Mouse (Mus musculus) frontal cortex, postnatal 25 days (tissue): ENCODE data around the gene Phb2.
A peak's percentile ranks its signal among the peaks of the same experiment; 100 is the strongest.
"Not testable (repeated sequence)": the region's sequence is repeated elsewhere in the genome, so short reads cannot be mapped to it uniquely, and the experiment has no call there.

ENCODE experiments used
- DNase-seq, 2 experiments: peaks; one replicate each; pipeline ENCODE4 v3.0.0; 2022; ENCODE audit warnings: low spot score in 2 of 2

Gene Phb2

DNA sequence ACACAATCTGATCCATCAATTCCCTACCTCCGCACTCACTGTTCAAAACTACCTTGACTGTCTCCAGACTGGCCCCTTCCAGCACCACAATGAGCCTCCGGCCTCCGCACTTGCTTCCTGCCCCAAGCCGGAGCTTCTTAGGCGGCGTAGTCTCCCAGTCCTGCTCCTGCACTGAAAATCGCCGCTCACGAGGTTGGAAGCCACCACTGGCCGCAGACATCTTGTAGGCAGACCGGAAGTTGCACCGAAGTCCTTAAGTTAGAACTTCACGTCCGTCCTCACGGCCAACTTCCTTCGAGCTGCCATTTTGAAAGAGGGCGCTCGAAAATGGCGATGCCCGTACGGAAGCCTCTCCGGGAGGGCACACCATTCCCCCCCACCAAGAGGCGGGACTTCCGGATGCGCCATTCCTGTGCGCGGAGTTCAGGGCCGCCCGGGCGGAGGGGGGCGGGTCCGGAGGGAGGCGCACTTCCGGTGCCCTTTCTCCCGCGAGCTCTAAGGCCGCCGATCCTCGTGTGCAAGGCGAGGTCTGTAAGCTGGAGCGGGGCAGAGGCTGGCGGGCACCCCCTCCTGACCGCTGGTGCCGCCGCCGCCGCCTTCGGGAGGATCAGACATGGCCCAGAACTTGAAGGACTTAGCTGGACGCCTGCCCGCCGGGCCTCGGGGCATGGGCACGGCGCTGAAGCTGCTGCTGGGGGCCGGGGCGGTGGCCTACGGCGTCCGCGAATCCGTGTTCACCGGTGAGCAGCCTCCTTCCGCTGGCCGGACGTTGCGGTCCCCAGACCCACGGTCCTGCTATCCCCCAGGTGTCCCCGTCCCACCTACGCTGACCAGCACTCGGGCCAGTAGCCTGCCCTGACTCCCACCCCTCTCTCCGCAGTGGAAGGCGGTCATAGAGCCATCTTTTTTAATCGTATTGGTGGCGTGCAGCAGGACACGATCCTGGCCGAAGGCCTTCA, at the start of gene Phb2, which contains the start of gene Emg1:
Gene Phb2, plus strand, starts transcription at position 513 of the 959 bp plus-strand sequence.
Gene Emg1, minus strand, starts transcription at position 355 of the 959 bp plus-strand sequence.
- DNase-seq: peak; percentile 91 to 94

DNA sequence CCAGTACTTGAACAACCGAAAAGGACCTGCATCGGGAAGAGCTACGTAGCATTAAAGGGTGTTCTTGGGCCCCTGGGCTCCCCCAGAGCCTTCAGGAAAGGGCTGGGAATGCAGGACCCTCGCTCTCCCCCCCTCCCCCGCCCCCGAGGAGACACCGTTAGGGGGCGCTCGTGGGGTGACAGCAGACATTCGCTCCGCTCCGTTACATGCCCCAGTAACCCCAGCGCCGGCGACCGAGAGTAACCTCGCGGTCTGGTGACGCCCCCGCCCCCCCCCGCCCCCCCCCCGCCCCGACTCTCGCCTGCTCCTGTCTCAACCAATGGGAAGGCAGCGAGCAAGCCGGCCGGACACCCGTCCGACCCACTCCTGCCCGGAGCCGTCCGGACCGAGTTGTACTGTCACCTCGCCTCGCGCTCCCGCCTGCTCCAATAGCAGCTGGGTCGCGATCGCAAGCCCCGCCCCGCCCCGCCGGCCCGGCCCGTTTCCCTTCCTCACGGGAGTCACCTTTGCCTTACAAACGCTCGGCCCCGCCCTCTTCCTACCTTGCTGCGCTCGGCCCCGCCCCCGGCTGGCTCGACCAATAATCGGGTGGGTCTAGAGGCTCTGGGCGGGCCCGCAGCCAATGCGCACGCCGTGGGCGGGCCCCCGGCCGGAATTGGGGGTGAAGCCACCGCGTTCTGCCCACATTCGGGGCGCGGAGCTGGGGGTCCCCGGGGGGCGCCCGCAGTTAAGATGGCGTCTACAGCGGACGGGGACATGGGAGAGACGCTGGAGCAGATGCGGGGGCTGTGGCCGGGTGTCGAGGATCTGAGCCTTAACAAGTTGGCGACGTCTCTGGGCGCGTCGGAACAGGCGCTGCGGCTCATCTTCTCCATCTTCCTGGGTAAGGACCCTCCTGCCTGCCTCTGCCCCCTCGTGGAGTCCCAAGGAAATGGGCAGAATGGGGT, 49.4 kb upstream of the Phb2 start, which contains the start of gene Lpcat3:
Gene Lpcat3, plus strand, starts transcription at position 551 of the 947 bp plus-strand sequence.
- peak; percentile 97 for DNase-seq

DNA sequence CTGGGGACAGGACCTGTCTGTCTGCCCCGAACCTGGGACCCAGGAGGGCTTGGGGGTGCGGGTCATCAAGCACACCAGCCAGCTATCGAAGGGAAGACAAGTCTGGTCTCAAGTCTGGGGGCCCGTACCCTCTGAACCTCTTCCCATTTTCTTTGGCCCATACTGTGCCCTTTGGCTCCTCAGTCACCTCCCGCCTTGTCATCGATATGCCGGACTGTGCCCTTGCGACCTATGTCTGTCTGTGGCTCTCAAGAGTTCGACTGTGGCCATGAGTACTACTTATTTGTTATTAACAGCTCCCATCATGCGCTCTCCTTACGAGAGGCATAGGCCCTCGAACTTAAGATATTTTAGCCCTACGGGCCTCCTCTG, 48.7 kb upstream of the Phb2 start:
- no peak for DNase-seq

DNA sequence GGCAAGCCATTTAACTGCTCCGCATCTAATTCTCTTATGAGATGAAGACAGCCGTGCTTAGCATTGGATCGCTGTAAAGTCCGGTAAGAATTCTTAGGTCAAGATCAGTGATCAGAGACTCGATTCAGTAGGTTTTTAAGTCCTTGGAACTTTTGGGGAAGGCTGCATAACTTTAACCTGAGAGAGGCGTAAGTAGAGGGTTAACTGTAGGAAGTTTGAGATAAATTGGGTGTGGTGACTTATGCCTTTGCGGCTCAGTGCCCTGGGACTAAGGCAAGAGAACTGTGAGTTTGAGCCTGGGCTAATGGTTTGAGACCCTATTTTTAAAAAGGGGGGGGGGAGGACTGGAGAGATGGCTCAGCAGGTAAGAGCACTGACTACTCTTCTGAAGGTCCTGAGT, 47.9 kb upstream of the Phb2 start:
- DNase-seq: no peak

DNA sequence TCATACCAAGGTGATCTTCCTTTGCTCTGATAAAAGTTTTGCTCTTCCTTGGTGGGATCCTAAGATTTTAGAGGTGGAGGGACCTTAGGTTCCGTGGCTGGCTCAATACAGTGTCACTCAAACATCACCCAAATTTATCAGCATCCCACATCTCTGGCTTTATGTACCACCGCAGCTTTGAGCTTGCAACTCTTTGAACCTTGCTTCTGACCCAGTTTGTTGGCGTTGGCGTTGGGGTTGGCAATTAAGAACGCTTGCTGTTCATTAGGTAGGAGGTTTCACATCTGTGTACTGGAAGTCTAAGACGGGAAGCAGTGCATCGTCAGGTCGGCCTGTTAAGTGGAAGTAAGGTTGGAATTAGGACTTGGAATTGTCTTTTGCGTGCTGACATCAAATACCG, 47.1 kb upstream of the Phb2 start:
- no peak for DNase-seq

DNA sequence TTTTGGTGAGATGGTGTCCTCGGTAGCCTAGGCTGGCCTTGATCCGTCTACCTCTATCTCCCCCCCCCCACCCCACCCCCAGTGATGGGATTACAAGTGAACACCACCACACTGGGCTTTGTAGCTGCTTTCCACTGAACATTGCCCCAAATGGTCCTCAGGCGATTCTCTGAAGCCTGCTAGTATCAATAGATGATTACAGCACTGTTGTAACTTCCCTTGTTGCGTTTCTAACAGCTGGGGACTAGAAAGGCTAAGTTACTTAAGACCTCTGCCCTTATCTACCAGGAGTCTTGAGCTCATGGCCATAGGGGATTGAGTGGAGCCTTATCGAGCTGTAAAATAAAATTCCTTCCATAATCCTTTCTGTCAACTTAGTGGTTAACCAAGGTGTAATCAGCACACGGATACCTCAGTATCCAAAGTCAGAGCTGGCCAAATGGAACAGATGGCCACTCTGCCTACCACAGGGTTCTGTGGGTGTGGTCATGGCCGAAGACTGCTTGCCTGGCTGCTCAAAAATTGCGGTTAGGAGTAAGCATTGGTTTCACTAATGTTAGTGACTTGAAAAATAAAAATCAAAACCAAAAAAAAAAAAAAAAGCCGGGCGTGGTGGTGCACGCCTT, 42.8 kb upstream of the Phb2 start:
- DNase-seq: no peak

DNA sequence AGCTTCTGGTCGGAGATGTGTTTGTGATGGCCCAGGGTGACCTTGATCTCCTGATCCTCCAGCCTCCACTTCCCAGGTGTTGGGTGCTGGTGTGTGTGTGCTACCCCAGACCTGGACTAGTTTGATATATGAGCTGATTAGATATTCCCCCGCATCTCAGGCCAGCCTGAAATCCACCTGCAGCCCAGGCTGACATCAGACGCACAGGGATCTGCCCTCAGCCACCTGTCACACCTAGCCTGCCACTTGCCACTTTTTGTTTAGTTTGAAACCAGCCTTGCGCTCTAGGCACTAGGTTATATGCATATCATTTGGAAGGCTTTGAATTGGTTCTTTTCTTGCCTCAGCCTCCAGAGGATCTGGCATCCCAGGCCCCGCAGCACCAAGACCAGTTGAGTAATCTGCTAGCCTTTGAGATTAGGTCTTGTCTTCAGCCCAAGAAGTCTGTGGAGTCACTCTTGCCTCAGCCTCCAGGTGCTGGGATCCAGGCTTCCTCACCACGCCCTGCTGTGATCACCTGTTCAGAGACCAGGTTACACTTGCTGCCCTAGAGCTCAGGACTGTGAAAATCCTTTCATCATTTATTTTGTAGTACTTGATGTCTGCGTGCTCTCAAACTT, 41.7 kb upstream of the Phb2 start:
- no peak for DNase-seq

DNA sequence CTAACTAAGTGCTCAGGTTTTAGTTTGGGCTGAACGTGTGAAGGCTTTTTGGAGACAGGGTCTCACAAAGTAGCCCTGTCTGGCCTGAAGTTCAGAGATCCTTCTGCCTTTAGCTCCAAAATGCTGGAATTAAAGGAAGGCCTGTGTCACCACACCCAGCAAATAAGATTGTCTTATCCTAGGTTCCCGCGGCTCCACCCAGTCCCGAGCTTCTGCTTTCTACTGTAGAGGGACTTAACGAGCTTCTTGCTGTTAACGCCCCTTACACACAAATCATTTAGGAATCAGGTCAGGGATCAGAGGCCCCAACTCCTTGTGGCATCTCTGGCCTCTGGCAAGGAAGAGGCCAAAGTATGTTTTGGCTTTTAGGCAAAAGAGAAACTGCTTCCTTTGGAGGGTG, 40.0 kb upstream of the Phb2 start:
- no peak for DNase-seq

DNA sequence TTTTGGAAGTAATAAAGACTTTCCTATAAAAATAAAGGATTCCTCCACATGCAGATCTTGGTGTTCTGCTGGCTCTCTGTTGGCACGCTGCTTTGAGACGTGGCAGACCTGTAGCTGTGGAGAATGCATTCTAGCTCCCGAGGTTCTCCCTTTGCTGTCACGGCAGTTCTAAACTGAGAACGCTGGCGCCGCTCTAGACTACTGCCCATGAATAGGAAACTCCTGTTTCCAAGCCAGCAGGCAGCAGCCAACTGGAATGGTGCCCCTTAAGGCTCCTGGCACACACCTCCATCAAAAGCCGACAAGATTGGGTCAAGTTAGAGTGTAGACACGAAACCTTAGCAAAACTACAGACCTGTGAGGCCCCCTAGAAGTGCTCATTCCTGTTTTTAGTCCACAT, 38.5 kb upstream of the Phb2 start:
- peak; percentile 20 to 31 for DNase-seq

DNA sequence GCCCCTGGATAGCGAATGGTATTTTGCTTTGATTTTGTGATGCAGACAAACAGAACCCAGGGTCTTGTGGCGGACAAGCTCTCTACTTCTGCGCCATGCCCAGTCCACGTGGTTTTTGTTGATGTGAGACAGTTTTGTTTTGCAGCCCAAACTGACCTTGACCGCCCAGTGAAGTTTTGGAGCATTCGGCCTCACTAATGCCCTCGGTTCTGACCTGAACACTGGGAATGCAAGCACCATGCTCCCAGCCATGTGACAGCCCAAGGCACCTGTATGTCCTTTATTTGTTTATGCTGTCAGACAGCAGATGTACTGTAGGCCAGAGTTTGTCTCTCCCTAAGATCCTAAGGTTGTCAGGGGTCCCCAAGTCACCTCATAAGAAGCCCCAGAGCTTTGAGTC, 37.5 kb upstream of the Phb2 start:
- DNase-seq: no peak

DNA sequence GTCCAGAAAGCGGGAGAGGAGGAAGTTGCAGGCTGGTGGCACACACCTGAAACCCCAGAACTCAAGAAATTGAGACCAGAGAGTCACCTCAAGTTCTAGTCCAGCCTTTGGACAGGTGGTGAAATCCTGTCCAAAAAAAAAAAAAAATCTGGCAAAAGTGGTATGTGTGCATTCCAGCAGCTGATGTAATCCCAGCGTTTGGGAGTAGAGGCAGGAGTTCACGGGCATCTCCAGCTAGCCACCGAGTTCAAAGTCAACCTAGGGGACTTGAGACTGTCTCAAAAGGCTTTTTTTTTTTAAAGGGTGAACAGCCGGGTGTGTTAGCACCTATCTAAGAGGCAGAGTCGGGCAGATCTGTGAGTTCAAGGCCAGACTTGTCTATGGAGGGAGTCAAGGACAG, 36.0 kb upstream of the Phb2 start:
- DNase-seq: no peak

DNA sequence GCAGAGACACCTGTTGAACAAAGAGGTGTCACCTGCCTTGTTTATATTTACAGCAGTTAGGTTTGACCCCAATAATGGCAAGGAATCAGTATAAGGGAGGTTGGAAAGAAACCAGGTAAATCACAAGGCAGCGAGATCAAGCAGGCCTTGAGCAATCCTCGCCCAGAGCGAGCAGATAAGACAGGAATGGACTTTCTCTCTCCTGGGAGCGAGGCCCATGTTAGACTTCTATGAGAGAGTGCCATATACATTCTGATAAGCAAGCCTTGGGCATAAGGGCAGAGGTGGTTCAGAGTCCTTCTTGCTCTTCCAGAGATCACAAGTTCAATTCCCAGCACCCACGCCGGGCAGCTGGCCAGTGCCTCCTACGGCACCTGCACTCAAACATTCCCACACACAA, 33.4 kb upstream of the Phb2 start:
- DNase-seq: no peak

DNA sequence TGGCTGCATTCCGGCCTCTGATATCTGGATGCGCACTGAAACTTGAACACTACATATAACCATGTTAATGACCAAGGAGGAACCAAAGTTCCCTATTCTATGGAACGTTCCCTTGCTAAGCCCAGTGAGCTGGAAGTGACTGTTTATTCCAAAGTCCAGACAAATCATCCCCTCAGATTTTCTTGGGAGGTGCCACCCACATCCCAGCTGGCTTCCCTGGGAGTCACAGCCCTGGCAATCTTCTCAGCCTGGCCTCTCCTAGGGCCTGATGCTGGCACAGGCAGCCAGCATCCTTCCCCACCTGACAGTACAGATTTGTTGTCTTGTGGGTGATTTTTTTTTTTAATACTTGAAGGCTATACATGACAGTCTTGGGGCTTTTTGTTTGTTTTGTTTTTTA, 32.6 kb upstream of the Phb2 start:
- no peak for DNase-seq

DNA sequence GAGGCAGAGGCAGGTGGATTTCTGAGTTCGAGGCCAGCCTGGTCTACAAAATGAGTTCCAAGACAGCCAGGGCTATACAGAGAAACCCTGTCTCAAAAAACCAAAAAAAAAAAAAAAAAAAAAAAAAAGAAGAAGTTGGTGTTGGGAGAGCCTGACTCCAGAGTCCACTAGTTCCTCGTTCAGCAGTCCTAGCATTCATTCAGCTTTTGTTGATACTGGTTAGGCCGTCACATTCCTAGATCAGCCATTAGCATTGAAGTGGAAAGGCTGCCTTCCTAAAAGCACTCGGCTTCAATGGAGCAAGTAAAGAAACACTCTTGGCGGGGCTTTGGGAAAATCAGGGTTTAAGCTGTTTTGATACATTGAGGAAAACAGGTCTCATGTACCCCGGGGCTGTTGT, 29.8 kb upstream of the Phb2 start:
- DNase-seq: not testable (repeated sequence)

DNA sequence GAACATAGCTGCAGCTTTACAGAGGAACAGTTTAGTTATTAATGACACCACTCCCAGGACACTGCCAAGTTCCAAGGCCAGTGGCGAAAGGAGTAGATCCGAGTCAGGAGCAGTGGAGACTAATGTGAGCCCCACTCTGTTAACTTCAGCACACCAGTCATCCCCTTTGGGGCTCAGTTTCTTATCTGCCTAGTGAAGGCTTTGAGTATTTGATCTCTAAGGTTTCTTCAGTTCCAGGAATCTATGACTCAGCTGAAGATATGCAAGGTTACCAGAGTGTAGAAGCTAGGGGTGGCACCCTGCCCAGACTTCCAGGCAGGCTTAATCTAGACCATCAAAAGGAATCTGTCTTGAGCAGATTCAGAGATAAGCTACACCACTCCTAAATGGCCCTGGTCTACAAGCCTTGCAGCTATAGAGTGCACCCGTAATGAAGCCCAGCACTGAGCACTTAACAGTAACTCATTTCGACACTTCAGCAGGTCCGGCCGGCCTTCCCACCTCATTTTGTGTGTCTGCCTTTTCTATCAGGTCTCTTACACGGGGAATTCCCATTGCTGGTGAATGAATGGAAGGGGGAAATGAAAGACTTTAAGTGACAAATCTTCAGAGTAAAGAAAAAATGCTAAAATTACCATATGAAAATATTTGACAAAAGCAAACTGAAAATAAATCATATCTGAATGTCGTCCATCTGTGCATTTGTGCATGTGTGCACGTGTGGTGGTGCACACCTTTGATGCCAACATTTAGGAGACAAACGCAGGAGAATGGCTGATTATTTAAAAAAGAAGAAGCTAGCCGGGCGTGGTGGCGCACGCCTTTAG, 28.3 kb upstream of the Phb2 start:
- DNase-seq: no peak

DNA sequence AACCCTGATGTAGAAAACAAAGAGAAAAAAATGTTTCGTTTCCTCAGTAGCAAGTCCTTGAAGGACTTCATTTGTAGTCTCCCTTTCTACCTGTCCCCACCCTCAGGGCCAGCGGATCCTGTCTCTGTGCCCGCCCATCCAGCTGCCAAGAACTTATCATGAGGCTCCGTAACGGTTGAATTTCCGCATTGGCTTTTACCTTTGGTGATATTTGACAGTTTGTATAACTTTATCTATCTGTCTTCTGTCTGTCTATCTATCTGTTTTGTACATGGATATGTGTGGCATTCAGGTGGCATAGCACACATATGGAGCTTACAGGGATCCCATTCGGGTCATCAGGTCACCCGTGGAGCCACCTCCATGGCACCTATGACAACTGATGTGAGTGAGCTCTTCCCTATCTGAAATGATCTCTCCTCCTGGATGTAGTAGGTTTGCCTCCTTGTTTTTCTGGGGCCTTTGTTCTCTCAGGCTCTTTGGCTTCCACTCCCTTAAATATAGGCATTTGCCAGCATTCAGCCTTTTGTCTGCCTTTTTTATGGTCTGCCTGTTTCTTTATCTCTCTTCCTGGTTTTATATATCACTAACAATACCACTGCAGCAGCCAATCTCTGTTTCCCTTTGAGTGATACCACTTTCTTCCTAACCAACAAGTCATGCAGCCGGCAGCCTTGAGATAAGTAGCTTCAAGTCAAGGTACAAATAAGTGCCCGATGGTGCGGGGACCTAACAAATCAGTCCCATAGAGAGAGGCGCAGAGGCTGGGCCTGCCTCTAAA, 26.3 kb upstream of the Phb2 start:
- no peak for DNase-seq

DNA sequence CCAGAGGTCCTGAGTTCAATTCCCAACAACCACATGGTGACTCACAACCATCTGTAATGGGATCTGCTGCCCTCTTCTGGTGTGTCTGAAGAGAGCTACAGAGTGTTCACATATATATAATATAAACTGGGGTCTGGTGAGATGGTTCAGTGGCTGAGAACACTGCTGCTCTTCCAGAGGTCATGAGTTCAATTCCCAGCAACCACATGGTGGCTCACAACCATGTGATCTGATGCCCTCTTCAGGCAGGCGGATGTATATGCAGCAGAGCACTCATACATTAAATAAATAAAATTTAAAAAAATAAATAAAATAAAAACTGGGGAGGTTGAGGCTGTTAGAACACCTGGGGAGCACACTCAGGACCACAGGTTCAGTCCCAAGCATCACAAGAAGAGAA, 25.5 kb upstream of the Phb2 start:
- DNase-seq: not testable (repeated sequence)

DNA sequence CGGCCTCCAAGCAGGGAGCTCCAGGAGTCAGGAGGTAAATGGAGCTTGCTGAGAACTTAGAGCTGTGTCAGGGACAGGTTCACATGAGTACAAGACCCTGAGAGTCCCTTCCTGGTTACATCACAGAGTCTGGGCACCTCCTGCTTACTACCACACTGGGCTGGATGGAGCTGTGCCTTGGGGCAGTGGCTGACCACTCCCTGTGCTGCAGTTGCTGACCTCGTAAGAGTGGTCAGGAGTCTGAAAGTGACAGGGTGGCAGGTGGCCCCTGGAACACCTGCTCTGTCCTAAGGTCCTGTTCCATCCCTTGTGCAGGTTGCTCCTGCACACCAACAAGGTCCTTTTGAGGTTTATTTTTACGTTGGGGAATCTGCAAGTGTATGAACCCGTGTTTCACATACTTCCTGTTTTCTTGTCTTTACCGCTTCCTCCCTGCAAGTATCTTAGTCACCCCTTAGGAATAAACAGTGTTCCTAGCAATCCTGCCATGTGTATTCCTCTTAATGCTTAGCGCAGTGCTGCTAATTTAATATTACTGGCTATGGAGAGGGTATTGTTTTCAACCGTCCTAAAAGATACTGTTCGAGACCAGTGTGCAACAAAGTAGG, 23.9 kb upstream of the Phb2 start:
- no peak for DNase-seq

DNA sequence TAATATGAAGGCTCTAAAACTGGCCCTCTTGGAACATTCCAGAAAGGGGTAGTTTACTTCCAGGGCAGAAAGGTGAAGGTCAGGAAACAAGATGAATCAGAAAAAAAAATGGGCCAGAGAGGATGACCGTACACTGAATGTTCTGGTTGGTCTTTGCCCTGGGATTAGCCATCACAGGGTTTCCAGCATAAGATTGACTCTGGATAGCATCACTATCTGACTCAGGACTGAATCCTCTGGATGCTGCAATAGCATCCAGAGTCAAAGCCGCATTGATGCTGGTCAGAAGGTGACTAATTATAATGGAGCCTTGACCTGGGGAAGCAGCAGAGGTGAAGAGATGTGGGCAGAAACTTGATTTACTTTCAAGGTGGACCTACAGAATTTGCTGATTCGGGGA, 23.1 kb upstream of the Phb2 start:
- no peak for DNase-seq
